Mouse (Mus musculus): ENCODE data around the gene Anapc7.

DNA sequence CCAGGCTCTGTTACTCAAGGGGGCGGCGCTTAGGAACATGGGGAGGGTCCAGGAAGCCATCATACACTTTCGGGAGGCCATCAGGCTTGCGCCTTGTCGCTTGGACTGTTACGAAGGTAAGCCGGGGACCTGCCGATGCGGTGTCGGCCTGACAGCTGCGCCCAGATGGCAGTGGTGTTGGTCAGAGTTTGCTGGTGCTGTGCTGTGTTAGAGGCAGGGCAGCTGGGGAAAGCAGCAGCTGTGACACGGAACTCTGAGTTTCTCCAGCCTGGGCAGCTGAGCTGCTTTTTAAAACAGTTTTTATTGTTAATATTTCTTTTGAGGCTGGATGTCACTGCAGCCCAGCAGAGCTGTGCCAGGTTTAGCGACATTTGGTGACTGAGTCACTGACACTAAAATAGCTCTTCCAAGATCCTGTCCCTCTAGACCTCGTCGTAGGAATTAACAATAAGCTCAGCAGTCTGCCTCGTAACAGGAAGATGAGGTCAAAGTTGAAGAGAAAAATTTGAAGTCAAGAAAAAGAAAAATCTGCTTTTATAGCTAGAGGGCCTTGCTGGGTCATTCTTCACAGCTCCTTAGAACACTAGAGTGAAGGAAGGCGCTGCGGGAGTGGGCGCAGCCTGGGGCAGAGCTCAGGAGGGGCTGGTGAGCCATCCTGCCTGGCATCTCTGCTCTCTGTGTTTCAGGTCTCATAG lies 18.1 kb downstream of the Anapc7 start:
- no peak for TF ChIP-seq CTCF (IDR thresholded peaks at IDR 0.05; ENCODE audit: borderline replicate concordance, insufficient read depth, low read depth, low read length)
- no peak for TF ChIP-seq POLR2A (IDR thresholded peaks at IDR 0.05; ENCODE audit: borderline replicate concordance, insufficient read depth, low read length)

All from cerebellum, adult 2 months (tissue).